Mouse (Mus musculus) limb, embryonic 10.5 days (tissue): Measurements from ENCODE around the gene Vmn1r195. TPM values are rescaled to one million over a fixed set of nuclear protein-coding genes. Genes with fewer than 3 reads are reported as not detected.
"Not testable (repeated sequence)": the region's sequence is repeated elsewhere in the genome, so short reads cannot be mapped to it uniquely, and the experiment has no call there.

Source experiments
- DNase-seq: peaks from one replicate; pipeline ENCODE4 v3.0.0-alpha.2; 2017; ENCODE audit warnings: low spot score
- H3K27ac ChIP-seq: fragments of 300-500 bp; sonication (generic); 2 replicates; pipeline ENCODE4 v1.5.1; 2016; ENCODE audit warnings: mild to moderate bottlenecking
- H3K27me3 ChIP-seq: fragments of 300-500 bp; sonication (generic); 2 replicates; pipeline ENCODE4 v1.6.1; 2016; ENCODE audit warnings: low read depth, mild to moderate bottlenecking; ENCODE audit not compliant: poor library complexity, severe bottlenecking
- H3K36me3 ChIP-seq: fragments of 300-500 bp; sonication (generic); 2 replicates; pipeline ENCODE4 v1.6.1; 2016; ENCODE audit warnings: mild to moderate bottlenecking, moderate library complexity
- H3K4me1 ChIP-seq: fragments of 300-500 bp; sonication (generic); 2 replicates; pipeline ENCODE4 v1.6.1; 2016
- H3K4me3 ChIP-seq: fragments of 300-500 bp; sonication (generic); 2 replicates; pipeline ENCODE4 v1.5.1; 2016; ENCODE audit warnings: mild to moderate bottlenecking, moderate library complexity
- H3K9me3 ChIP-seq: fragments of 300-500 bp; sonication (generic); replicated peaks from 2 replicates; pipeline ENCODE4 v1.6.1; 2016; ENCODE audit warnings: mild to moderate bottlenecking
- WGBS: fragments of 180-500 bp; shearing (Covaris S2); methylation state at CpG from one replicate; pipeline ENCODE4 v1.1.7; 2016; 5-methylcytosine and 5-hydroxymethylcytosine counted together
- polyA plus RNA-seq: library from polyadenylated mRNA; unstranded; fragments of >200 nt; fragmentation: Nextera tagmentation; extraction: Ambion mirVana; gene quantifications from 2 replicates; pipeline ENCODE4 v1.2.1, GENCODE M21; 2016

The Vmn1r195 gene
- not detected in 2 replicates for polyA plus RNA-seq

GRCm38 (mm10) chr13:22270222-22270621, at the start of gene Vmn1r195:
Gene Vmn1r195, plus strand, starts transcription at chr13:22270522.
- DNase-seq, H3K4me3 ChIP-seq, H3K36me3 ChIP-seq, H3K27me3 ChIP-seq, H3K9me3 ChIP-seq, H3K27ac ChIP-seq, H3K4me1 ChIP-seq: not testable (repeated sequence)
- 89% methylated on average over 1 of the region's 1 CpGs for WGBS

GRCm38 (mm10) chr13:22223060-22223459, 47.3 kb upstream of the Vmn1r195 start, which contains the start of gene Vmn1r193:
Gene Vmn1r193, minus strand, starts transcription at chr13:22223160.
- H3K4me3 ChIP-seq, H3K27ac ChIP-seq, H3K27me3 ChIP-seq, H3K9me3 ChIP-seq, DNase-seq, H3K36me3 ChIP-seq, H3K4me1 ChIP-seq: not testable (repeated sequence)
- WGBS, result 82% methylated on average over 1 of the region's 1 CpGs

- no peak for DNase-seq
- WGBS, result 63% methylated on average over 1 of the region's 1 CpGs
Observed at GRCm38 (mm10) chr13:22243915-22244314, 26.4 kb upstream of the Vmn1r195 start, which contains the start of gene Vmn1r194. Gene Vmn1r194, plus strand, starts transcription at chr13:22244215.

GRCm38 (mm10) chr13:22271721-22272120, 1.4 kb downstream of the Vmn1r195 start:
- Histone ChIP-seq H3K36me3 (no peaks in the 10 kb centered on the region), H3K4me3 (no peak overlapping the region), H3K27me3 (no peaks in the 10 kb centered on the region), H3K4me1 (no peaks in the 10 kb centered on the region; the same call in 1 of the 2 replicates), H3K27ac (no peak overlapping the region), H3K9me3 (no peaks in the 10 kb centered on the region)
- no peak for DNase-seq
- whole genome bisulfite sequencing, result 25% methylated on average over 2 of the region's 2 CpGs

More at GRCm38 (mm10) chr13:22243915-22244314, 26.4 kb upstream of the Vmn1r195 start, which contains the start of gene Vmn1r194:
- H3K36me3 ChIP-seq, result no peaks in the 10 kb centered on the region
- H3K27ac ChIP-seq, result no peak within 1 kb of the TSS
- H3K4me1 ChIP-seq, result no peaks in the 10 kb centered on the region
- H3K4me3 ChIP-seq, result no peak within 1 kb of the TSS
- no peaks in the 10 kb centered on the region for H3K27me3 ChIP-seq
- no peaks in the 10 kb centered on the region for H3K9me3 ChIP-seq

- no peak overlapping the region for H3K27ac ChIP-seq
- DNase-seq, result no peak
- no peaks in the 10 kb centered on the region for H3K36me3 ChIP-seq
- no peaks in the 10 kb centered on the region for H3K9me3 ChIP-seq
- H3K4me3 ChIP-seq, result no peak overlapping the region
- H3K27me3 ChIP-seq, result no peaks in the 10 kb centered on the region
- WGBS, result 69% methylated on average over 2 of the region's 2 CpGs
- H3K4me1 ChIP-seq, result no peaks in the 10 kb centered on the region
Observed at GRCm38 (mm10) chr13:22284578-22284977, 14.3 kb downstream of the Vmn1r195 start.

GRCm38 (mm10) chr13:22289620-22290019, 19.3 kb downstream of the Vmn1r195 start, which contains the start of gene Vmn1r196:
Gene Vmn1r196, plus strand, starts transcription at chr13:22289920.
- Histone ChIP-seq H3K9me3 (no peaks in the 10 kb centered on the region), H3K36me3 (no peaks in the 10 kb centered on the region), H3K27ac (no peak within 1 kb of the TSS), H3K4me1 (no peaks in the 10 kb centered on the region), H3K4me3 (no peak within 1 kb of the TSS), H3K27me3 (no peaks in the 10 kb centered on the region)
- 84% methylated on average over 2 of the region's 2 CpGs for WGBS
- DNase-seq, result no peak

GRCm38 (mm10) chr13:22308075-22308474, 37.8 kb downstream of the Vmn1r195 start:
- not testable (repeated sequence) for H3K4me3 ChIP-seq, H3K27me3 ChIP-seq, H3K27ac ChIP-seq, H3K4me1 ChIP-seq, H3K36me3 ChIP-seq, DNase-seq, H3K9me3 ChIP-seq
- 90% methylated on average over 5 of the region's 5 CpGs for WGBS

GRCm38 (mm10) chr13:22315361-22315760, 45.0 kb downstream of the Vmn1r195 start:
- WGBS, result 84% methylated on average over 2 of the region's 2 CpGs
- Histone ChIP-seq H3K27me3 (no peaks in the 10 kb centered on the region), H3K36me3 (no peaks in the 10 kb centered on the region), H3K4me1 (no peaks in the 10 kb centered on the region), H3K27ac (no peak overlapping the region), H3K9me3 (no peaks in the 10 kb centered on the region), H3K4me3 (no peak overlapping the region)
- no peak for DNase-seq

GRCm38 (mm10) chr13:22317366-22317765, 47.0 kb downstream of the Vmn1r195 start:
- WGBS, result 83% methylated on average over 2 of the region's 2 CpGs
- Histone ChIP-seq H3K36me3 (no peaks in the 10 kb centered on the region), H3K9me3 (no peaks in the 10 kb centered on the region), H3K27me3 (no peaks in the 10 kb centered on the region), H3K4me1 (no peaks in the 10 kb centered on the region), H3K27ac (no peak overlapping the region), H3K4me3 (no peak overlapping the region)
- DNase-seq, result no peak

GRCm38 (mm10) chr13:22320091-22320490, 49.8 kb downstream of the Vmn1r195 start:
- Histone ChIP-seq H3K36me3 (no peaks in the 10 kb centered on the region), H3K4me3 (no peak overlapping the region), H3K4me1 (no peaks in the 10 kb centered on the region), H3K9me3 (no peaks in the 10 kb centered on the region), H3K27me3 (no peaks in the 10 kb centered on the region), H3K27ac (no peak overlapping the region)
- DNase-seq, result no peak

- no peak within 1 kb of the TSS for H3K4me3 ChIP-seq
- no peaks in the 10 kb centered on the region for H3K27me3 ChIP-seq
- no peaks in the 10 kb centered on the region for H3K9me3 ChIP-seq
- no peaks in the 10 kb centered on the region for H3K36me3 ChIP-seq
- no peak within 1 kb of the TSS for H3K27ac ChIP-seq
- no peak for DNase-seq
- H3K4me1 ChIP-seq, result no peaks in the 10 kb centered on the region
Observed at GRCm38 (mm10) chr13:22324289-22324688, 54.0 kb downstream of the Vmn1r195 start, which contains the start of gene Vmn1r197. Gene Vmn1r197, plus strand, starts transcription at chr13:22324589.

Other genes with a start within 250 kb of the Vmn1r195 start
- gene Hist1h2ah, start 235.0 kb upstream of the Vmn1r195 start, polyA plus RNA-seq, result 7.3 and 8.5 TPM in 2 replicates
- 10.3 and 11.8 TPM in 2 replicates for gene Hist1h2bk, start 234.7 kb upstream of the Vmn1r195 start, polyA plus RNA-seq
- 27.4 and 36.3 TPM in 2 replicates for gene Hist1h4i, start 229.2 kb upstream of the Vmn1r195 start, polyA plus RNA-seq
- 59.9 and 81.0 TPM in 2 replicates for gene Hist1h2ag, start 227.6 kb upstream of the Vmn1r195 start, polyA plus RNA-seq
- gene Hist1h2bj, start 227.3 kb upstream of the Vmn1r195 start, polyA plus RNA-seq, result 14.5 and 20.7 TPM in 2 replicates
- not detected in 2 replicates for gene Vmn1r188, start 186.1 kb upstream of the Vmn1r195 start, polyA plus RNA-seq
- gene Vmn1r189, start 164.7 kb upstream of the Vmn1r195 start, polyA plus RNA-seq, result not detected in 2 replicates
- not detected in 2 replicates for gene Vmn1r191, start 86.6 kb upstream of the Vmn1r195 start, polyA plus RNA-seq
- not detected in 2 replicates for gene Vmn1r192, start 79.4 kb upstream of the Vmn1r195 start, polyA plus RNA-seq
- gene Vmn1r193, start 47.4 kb upstream of the Vmn1r195 start, polyA plus RNA-seq, result not detected in 2 replicates
- not detected in 2 replicates for gene Vmn1r194, start 26.3 kb upstream of the Vmn1r195 start, polyA plus RNA-seq
- gene Vmn1r196, start 19.4 kb downstream of the Vmn1r195 start, polyA plus RNA-seq, result not detected in 2 replicates
- gene Vmn1r197, start 54.1 kb downstream of the Vmn1r195 start, polyA plus RNA-seq, result not detected in 2 replicates
- not detected in 2 replicates for gene Vmn1r198, start 79.8 kb downstream of the Vmn1r195 start, polyA plus RNA-seq
- not detected in 2 replicates for gene Vmn1r199, start 109.3 kb downstream of the Vmn1r195 start, polyA plus RNA-seq
- gene Vmn1r200, start 119.9 kb downstream of the Vmn1r195 start, polyA plus RNA-seq, result not detected in 2 replicates
- gene Vmn1r201, start 201.4 kb downstream of the Vmn1r195 start, polyA plus RNA-seq, result not detected in 2 replicates
- gene Vmn1r202, start 234.9 kb downstream of the Vmn1r195 start, polyA plus RNA-seq, result not detected in 2 replicates
- gene Vmn1r203, start 247.6 kb downstream of the Vmn1r195 start, polyA plus RNA-seq, result not detected in 2 replicates